Mouse (Mus musculus) kidney, postnatal 36 days (tissue): ENCODE results near the gene Fam184a.

Experiments used
- DNase-seq, 2 experiments: peaks; one replicate each; pipeline ENCODE4 v3.0.0; 2021 to 2022; ENCODE audit warnings: mixed read lengths in 2 of 2

The Fam184a gene

DNA sequence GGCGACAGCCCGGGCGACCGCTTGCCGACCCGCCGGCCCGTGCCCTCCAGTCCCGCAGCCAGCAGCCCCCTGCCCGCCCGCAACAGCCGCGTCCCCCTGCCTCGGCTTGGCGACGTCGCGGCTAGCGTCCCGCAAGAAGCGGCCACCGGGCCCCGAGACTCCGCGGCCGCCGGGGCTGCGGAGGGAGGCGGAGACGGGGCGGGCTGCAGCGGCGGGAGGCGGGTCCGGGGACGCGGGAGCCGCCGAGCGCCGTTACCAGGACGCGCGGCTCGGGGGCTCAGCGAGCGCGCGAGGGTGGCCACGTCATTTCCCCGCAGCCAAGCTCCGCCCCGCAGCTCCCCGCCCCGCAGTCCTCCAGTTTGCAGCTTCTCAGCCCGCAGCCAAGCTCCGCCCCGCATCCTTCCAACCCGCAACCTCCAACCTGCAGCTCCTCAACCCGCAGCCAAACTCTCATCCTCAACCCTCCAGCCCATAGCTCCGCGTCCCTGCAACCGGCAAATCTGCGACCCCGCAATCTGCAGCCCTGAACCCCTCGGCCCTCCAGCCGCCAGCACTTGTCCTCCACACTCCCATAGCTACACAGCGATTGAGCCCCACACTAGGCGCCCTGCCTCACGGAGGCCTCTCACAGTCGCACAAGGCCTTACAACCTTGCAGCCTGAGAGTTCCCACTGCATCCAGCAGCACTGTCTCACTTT lies at the start of gene Fam184a:
Fam184a (minus strand) TSS at position 169 of the 698 bp plus-strand sequence.
- DNase-seq = peak; percentile 70 to 85

DNA sequence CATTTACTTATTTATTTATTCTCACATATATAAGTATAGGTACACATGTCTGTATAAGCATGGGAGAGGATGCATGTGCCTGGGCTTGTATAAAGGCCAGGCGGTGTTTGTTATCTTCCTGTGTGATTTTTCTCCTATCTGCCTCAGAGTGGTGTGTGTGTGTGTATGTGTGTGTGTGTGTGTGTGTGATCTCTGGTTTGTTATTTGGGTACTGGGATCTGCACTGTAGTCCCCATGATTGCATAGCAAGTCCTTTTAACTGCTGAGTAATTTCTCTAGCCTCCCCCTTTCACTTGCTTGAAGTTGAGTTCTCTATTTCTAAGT lies 45.3 kb upstream of the Fam184a start:
- DNase-seq = no peak

DNA sequence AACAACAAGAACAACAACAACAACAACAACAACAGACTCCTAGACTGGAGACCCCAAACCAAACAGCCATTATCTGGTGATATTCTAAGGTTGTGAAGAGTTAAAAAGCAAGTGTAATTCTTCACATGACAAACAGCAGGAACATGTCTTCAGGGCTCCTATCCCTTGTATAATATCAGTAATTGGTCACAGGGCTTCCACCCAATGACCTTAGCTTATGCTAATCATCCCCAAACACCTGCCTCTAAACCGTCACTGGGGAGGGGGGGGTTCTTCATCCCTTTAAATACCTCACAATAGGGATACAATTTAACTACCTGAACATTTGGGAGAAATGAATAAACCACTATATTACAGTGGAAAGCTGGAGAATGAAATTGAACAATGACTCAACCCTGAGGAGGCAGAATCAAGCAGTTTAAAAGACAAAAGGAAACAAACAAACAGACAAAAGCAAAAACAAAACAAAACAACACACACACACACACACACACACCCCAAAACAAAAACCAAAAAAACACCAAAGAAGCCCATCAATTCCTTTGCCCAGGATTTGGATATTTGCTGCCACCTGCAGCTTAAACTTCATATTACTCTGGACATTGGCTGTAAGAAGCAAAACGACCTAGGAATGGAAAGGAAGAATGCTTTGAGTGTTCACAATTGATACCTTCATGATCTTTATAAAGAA lies 44.8 kb upstream of the Fam184a start:
- peak; percentile 35 to 64 for DNase-seq

DNA sequence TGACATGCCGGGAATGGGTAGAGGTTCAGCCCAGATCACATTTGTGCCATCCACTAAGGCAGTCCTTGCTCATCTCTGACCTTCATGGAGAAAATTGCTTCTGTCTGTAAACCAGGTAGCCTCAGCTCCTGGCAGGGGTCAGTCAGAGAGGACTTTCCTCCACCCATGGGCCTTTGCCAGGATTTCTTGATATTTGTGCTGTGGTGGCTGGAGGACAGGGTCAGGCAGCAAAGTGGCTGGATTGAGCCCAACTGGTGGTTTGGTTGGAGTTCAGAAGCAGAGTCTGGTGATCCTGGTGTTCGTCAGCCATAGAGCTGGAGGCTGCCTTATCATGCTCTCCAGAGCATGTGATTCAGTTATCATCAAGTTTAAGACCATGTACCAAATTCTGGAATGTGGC lies 40.4 kb upstream of the Fam184a start:
- DNase-seq = peak; percentile 68 to 74

DNA sequence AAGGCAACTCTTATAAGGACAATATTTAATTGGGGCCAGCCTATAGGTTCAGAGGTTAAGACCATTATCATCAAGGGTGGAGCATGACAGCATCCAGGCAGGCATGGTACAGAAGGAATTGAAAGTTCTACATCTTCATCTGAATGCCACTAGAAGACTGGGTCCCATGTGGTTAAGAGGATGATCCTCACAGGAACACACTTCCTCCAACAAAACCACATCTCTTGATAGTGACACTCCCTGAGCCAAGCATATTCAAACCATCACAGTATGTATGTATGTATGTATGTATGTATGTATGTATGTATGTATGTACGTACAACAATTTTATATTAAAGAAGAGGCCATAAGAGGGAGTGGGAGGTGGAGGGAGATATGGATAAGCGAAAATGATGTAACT lies 25.7 kb upstream of the Fam184a start:
- DNase-seq = no peak

DNA sequence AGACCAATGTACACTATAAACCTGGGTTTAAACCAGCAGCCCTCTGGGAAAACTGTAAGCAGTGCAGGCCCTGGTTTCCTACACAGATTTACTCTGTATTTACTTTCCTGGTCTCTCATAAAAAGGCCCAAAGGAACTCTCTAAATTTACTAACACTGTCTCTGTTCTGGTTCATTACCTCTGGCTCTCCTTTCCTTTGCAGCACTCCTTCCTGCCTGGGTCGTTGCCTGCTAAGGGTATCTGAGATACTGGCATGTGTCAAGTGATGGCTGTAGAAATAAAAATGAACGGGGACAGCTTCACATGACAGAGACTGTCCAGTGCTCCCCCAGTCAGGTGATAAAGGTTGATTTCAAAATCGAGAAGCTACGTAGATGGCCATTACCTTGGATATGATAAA lies 21.8 kb upstream of the Fam184a start:
- peak in 1 of 2 experiments; percentile 7 for DNase-seq

DNA sequence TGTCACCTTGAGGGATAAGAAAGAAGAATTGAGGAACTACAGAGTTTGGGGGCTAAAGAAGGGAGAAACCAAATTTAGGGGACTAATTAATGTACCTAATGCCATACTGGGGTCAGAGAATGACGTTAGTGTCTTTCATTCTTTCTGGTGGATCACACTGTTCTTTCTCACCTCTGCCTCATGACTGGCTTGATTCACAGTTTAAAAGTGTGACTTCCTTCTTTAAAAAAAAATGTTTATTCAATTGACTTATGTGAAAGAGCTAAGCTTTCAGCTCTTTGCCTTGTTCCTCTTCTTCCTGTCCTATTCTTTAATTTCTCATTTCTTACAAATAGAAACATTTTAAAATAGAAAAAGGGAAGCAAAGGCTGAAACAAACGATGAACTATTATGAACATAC lies 20.6 kb upstream of the Fam184a start:
- DNase-seq = no peak

DNA sequence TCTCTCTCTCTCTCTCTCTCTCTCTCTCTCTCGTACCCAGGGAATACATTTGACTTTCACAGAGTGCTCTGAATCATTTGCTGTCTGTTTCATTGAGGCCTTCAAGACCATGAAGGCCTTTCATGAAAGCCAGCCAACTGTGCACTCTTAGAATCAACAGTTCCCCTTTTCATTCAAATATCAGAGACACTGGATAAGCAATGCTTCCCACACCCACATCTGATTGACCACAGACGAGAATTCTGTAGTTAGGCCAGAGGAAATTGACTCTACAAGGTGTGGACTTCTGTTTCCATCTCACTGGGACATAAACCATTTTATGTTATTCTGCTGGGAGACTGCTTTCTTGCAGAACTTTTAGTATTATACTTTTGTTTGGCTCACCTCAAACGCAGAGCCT lies 17.8 kb upstream of the Fam184a start:
- DNase-seq = no peak

DNA sequence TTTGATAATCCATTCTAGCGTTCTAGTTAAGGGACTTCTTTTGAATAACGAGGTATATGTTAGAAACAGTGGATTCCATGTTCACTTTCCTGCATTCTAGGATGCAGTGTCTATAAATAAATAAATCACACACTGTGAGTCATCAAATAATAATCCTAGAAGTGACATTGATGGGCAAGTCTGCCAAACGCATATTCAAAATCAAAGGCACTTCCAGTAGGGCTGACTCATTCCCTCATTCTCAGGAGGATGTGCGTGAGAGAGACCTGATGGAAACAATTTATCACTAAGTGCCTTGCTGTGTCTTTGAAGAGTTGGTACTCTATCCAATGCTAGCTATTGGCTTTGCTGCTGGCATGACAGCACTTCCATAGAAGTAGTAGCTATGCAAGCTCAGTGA lies 14.5 kb upstream of the Fam184a start:
- DNase-seq = no peak

DNA sequence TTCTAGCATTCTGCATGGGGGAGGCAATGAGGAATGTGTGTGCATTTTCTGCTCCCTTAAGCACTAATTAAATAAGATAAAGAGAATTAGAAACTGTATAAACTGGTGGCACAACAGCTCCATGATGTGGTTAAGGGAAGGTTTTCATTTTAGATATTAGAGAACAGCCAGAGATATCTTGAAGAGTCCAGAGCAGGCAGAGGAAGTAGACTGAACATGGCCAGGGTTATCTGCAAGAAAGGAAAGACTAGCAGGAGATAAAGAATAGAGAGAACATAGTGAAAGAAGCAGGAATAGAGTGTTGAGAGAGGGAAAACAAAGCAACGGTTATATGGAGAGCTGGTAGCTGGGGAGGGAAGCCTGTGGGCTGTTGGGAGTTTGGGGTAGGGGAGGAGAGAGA lies 1.8 kb upstream of the Fam184a start:
- no peak for DNase-seq

DNA sequence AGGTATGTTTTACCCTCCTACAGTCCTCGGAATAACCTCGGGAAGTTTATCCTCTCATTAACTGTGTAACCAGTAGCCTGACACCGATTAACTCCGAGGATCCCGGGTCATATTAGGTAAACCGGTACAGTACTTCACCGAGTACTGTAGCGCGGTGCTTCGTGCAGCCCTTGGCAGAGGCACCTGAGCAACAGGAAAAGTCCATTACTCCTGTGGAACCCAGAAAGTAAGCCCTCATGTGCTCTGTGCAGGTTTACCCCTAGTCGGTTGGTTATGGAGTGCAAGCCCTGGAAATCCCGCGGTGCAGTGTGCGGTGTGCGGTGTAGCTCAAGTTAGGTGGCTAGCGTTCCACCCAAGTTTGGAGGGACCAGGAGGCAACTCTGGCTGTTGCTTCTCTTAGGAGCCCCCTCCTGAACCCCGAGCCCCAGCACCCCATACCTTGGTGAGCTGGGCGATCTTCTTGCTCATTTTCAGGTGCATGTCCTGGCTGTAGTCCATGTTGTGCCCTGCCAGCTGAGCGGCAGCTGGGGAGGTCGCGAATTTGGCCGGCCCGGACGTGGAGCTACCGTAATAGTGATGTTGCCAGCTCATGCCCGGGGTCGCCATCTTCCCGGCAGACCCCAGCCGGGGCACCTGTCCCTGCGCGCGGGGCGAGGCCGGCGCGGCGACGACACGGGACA lies 508 bp downstream of the Fam184a start:
- peak; percentile 45 to 52 for DNase-seq

DNA sequence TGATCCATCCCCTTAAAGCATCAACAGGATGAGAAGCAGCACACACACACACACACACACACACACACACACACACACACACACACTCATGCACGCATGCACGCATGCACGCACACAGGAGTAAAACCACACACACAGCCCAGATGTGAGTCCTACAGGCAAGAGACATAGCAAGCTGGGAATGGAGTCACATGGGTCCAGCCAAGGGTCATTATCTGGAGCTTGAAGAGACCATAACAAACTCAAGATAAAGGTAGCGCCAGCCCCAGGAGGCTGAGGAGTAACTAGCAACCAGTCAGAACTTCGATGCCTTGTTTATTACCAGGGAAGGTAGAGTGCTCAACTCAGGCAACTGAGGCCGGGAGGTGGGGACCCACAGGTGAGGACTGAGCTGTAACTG lies 4.9 kb downstream of the Fam184a start:
- DNase-seq = no peak

DNA sequence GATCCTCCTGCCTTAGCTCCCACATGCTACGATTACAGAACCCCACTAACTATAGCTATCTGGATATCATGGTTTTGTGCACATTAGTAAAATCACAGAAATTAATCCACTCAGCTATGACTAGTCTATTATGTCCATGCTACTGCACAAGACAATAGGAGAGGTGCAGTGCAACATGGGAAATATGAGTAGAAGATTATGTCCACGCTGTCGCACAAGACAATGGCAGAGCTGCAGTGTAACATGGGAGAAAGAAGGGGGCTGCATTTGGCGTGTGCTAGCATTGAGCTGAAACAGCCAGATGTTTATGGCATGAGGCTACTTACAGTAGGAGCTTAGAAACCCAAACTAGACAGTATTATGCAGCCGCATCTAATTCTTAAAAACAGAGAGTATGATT lies 8.0 kb downstream of the Fam184a start:
- no peak for DNase-seq

DNA sequence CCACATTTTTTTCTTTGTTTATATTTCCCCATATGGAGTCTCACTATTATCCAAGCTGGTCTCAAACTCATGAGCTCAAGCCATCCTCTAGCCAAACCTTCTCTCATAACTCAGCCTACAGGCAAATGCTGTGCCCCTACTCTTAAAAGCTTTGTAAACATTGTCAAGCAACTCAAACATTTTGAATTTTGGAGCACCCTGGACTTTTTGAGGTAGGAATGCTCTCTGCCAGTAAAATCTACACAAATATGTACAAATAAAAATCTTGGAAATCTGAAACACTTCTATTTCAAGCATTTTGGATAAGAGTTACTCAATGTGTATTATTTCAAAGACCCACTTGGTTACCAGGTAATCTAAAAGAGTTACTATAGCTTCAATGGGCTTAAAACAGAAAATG lies 10.9 kb downstream of the Fam184a start:
- no peak for DNase-seq

DNA sequence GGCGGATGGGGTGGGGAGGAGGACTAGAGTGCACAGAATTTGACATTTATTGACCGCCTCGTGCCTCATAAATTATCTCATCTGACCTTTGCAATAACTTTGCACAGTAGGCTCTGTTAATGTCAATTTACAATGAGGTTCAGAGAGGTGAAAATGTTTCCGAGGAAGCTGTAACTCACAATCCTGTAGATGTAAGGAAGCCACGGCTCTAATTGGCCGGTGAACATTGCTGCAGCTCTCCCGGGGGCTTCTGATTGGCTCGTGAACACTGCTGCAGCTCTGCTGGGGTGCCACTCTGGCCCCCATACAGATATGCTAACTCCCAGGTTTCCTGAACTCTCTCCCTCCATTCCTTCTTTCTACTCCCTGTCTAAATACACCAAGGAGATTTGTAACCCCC lies 12.1 kb downstream of the Fam184a start:
- DNase-seq = no peak

DNA sequence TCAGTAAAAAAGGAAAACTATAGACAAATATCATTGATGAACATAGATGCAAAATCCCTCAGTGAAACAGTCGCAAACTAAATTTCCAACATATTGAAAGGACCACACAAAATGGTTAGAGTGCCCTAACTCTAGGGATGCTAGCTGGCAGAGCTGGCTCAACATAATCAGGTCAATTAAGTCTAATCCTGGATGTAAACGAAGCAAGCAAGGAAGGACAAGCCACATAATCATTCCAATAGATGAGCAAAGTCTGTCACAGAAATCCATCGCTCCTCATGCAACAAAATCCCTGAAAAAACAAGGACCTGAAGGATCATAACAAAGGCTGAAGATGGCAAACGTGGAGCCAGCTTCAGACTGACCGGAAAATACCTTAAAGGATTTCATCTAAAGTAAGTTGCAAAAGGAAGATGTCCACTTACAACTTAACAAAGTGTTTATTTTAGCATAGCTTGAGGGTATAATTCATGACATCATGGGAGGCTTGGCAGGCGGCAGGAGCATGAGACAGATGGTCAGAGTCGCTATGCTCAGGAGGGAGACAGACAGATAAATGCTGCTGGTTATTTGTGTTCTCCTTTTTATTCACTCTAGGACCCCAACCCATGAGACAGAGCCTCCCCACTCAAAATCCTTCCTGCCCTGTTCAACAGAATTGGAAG lies 15.6 kb downstream of the Fam184a start:
- no peak for DNase-seq

DNA sequence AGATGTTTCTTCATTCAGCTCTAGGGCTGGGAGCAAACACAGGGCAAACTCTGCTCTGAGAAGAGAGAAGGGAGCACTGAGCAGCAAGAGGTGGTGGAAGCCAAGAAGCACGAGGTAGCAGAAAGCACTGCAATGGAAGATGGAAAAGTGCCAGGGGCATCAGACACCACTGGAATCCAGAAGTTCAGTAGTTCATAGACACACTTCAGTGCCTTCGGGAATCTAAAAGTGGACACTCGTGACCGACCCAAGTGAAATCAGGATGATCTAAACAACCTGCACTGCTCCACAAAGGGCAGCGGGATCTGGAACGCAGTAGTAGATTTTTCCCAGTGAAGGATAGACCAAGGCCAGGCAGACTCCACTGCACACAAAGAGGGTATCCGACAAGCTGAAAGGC lies 18.6 kb downstream of the Fam184a start:
- peak; percentile 78 to 90 for DNase-seq

DNA sequence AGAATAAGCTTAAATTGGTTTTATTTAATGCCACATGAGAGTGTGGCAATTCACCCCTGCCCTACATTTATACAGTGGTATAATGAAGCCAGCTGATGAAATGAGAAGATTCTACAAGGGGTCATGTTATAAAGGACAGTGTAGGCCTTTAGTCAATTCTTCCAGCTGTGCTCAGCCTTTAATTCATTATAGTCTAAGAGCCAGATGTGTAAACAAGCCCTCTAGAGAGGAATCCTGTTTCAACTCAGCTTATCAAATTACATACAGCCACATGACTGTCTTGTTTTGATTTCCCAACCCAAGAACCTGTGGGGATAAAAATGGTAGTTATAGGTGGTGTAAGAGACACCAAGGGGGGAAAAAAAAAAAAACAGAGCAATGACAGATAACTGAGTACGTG lies 22.0 kb downstream of the Fam184a start:
- DNase-seq = no peak

DNA sequence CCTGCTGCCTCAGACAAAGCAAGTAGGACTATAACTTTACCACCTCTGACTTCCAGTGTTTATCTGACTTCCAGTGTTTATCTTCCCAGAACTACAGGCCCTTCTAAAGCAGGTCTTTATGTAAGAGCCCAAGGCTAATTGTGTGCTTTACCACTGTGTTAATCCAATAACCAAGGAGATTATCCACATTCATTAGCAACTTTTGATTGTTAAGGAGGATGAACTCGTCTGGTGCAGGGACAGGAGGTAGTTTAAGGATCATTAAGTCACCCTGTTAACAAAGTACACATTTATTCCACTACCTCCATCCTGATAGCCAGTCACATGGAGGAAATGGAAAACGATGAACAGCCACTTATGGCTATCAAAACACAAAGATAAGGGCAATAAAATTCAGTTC lies 25.6 kb downstream of the Fam184a start:
- DNase-seq = no peak

DNA sequence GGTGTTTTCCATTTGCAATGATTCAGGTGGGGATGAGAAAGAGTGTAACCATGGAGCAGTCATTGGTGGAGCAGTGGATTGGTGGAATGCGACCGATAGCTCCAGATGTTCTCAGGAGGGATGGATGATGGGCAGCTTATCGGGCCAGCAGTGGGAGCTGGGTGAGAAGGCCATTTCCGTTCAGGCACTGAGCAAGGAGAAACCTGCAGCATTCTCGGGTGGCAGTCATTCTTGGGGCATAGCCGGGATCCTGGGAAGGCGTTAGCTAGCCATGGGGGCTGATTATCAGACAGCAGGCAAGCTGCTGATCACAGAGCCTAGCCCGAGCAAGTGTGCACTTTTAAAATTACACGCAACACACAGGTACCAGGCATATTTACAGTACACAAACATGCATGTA lies 46.4 kb downstream of the Fam184a start:
- no peak for DNase-seq

DNA sequence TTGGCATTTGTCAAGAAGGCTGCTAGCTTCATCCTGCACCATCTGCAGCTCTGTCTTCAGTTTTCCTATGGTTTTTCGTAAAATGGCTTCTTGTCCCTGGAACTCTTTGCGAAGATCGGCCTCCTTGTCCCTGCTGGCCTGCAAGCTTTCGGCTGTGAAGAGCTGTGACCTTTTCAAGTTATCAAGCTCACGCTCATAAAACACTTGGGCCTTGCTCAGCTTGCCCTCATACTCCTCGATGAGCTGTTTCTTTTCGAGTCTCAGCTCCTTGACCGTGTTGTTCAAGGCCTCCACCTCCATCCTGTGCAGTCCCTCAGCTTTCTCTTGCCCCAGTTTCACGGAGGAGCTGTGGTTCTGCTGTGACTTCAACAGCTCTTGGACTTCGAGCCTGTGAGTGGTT lies 52.4 kb downstream of the Fam184a start:
- DNase-seq = no peak

DNA sequence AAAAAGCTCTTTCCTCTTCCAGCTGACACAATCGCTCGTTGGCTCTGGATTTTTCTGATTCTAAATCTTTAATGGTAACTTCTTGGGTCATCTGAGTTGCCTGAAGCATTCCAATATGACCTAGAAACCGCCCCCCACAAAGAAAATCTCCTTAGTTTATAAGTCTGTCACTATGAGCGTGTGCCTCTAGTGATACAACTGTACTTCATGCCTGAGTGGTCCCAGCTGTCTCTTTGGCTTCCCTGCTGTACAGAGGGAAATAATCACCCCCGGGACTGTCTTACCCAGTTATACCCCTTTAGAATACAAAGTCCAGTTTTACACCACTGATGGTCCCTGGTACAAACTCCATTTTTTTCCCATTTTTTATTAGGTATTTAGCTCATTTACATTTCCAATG lies 56.2 kb downstream of the Fam184a start:
- peak; percentile 20 to 41 for DNase-seq

DNA sequence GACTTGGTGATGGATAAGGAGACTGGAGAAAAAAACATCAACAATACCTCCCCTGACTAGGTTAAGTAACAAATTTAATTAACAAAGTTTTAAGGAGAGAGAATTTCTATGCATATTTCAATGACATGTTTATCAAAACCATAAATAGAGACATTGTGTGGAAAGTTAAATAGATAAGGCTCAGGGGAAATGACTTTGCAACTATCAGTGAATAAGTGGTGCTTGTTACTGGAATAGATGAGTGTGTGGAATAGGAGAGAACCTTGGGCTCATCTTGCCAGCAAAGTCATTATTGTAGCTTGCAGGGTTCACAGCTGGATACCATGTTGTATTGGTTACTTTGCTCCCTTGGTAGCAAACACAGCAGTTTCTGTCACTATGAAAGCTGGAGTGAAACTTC lies 59.7 kb downstream of the Fam184a start:
- DNase-seq = no peak
